Mouse (Mus musculus) kidney, postnatal 4 days (tissue): ENCODE data around the gene Gm8024.
"Not testable (repeated sequence)": the region's sequence is repeated elsewhere in the genome, so short reads cannot be mapped to it uniquely, and the experiment has no call there.

Source experiments
- DNase-seq, 2 experiments: peaks; one replicate each; pipeline ENCODE4 v3.0.0; 2021; ENCODE audit warnings: mixed read lengths in 2 of 2

The Gm8024 gene

GRCm38 (mm10) chr14:42524182-42524581, at the start of gene Gm8024:
Gene Gm8024 (minus strand): TSS chr14:42524282.
- DNase-seq, result not testable (repeated sequence)

- DNase-seq, result peak; percentile 44 to 61
Measured at GRCm38 (mm10) chr14:42543170-42543701, 19.2 kb upstream of the Gm8024 start.

GRCm38 (mm10) chr14:42542316-42543169, 18.5 kb upstream of the Gm8024 start:
- not testable (repeated sequence) for DNase-seq

GRCm38 (mm10) chr14:42502249-42502648, 21.8 kb downstream of the Gm8024 start, which contains the start of gene Gm8020:
Gene Gm8020 (minus strand): TSS chr14:42502349.
- DNase-seq, result not testable (repeated sequence)
